Mouse (Mus musculus) CD4-positive, CD25-positive, alpha-beta regulatory T cell, adult 4 months (primary cell): ENCODE results near the gene Senp1. TPM values are rescaled to one million over a fixed set of nuclear protein-coding genes. Genes with fewer than 3 reads are reported as not detected.

ENCODE experiments used
- ATAC-seq: one replicate; pipeline ENCODE4 v1.8.0; 2017
- polyA plus RNA-seq, 2 experiments: library from polyadenylated mRNA; unstranded; fragments of 100-300 nt; shearing (Covaris generic); gene quantifications; one replicate each; pipeline ENCODE4 v1.2.1; 2017

Gene Senp1
- polyA plus RNA-seq, 2 experiments from 2014 or later, result 33.4 to 34.3 TPM

DNA sequence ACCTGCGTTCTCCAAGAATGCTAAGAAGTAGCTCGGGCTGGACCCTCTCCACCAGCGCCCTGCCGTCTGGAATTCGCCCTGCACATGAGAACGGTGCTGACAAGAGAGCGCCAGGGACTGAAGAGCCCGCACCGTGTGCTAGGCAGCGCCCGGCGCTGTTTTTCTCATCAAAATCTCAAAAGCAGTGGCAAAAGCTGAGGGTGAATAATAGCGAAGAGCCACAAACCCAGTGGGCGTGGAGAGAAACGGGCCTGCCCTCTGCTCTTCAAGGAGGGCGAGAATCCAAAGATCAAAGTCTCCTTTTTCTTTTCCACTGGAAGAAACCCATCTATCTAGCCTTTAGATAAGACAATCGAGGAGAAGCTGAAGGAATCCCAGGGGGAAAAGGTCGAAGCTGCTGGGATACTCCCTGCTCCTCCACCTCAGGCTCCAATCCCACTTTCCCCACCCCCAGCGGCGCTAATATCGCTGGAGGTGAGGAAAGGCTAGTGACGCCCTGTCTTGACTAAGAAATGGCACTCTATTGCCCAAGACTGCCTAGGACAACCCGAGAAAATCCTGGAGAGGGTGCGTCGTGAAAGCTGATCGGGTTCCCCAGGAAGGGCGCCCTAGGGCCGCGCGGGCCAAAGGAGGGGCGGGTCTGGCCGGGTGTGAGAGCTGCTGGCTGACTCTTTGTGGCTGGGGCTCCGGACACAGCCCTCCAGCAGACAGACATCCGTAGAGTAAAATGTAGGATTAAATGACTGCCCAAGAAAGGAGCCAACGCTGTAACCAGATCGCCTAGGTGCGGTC lies 92.0 kb downstream of the Senp1 start:
- no peak for ATAC-seq

- ATAC-seq, result no peak
These were observed 93.6 kb downstream of the Senp1 start for GRCm38 (mm10) chr15:97999991-98000390.

DNA sequence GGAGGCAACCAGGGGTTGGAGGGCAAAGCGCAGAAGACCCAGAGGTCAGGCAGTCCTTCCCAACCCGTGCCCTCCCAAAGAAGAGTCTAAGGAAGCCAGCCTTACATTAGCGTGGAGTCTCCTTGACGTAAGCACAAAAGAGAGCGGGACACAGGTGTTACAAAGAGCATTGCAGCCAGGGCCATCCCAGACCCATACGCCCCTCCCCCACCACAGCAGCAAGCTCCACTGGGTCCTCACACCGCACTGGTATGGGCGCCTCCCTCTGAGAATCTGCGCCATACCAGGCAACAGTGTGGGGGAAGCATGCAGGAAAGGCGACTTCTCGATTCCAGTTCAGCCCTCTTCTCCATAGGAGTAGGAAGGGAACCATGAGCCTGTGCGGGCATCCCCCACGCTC lies 94.0 kb downstream of the Senp1 start:
- ATAC-seq, result no peak

DNA sequence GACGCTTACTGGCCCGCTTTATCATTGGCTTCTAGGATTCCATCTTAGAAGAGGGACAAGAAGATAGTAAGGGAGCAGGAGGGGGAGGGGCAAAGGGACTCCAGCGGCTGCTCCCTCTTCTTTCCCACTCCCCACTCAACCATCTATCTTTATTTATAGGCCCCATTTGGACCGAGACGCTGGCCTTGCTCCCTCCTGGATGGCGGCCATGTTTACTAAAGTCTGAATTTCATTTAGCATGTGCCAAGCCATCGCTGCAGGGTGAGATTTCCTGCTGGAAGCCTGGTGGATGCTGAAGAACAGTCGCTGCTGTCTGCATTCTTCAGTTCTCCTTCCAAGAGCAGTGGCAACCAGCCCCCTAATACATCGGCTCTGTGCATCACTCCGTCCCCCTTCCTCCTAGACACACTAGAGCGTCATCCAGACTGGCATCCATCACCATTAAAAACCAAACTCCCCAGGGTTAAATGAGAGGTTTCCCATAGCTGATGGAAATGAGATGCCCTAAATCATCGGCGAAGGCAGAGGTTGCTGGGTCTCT lies 96.8 kb downstream of the Senp1 start:
- ATAC-seq, result no peak

DNA sequence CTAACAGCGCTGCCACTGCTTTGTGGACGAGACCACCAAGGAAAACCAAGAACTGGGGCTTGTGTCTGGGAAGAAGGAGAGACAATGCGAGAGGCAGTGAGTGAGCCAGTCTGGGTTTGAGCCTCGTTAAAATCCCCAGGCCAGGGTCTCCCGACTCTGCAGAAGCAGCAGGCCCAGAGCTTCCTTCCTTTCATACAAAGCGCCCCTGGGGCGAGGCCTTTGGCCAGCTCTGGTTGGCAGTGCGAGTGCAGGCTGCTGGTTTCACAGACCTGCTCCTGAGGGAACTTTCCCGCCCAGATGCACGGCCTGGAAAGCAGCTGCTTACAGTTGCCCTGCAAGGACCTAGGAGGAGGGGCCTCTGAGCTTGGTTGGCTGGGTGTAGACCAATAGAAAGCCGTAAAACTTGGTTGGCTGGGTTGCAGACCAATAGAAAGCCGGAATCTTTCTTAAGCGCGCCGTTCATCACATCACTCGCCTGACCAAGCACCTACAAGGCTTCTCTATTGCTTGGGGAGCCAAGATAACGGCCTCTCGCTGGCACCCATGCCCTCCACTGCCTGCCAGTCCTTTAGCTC lies 100.7 kb downstream of the Senp1 start:
- peak; percentile 99 for ATAC-seq

GRCm38 (mm10) chr15:97992027-97992711 lies 101.4 kb downstream of the Senp1 start:
- no peak for ATAC-seq

DNA sequence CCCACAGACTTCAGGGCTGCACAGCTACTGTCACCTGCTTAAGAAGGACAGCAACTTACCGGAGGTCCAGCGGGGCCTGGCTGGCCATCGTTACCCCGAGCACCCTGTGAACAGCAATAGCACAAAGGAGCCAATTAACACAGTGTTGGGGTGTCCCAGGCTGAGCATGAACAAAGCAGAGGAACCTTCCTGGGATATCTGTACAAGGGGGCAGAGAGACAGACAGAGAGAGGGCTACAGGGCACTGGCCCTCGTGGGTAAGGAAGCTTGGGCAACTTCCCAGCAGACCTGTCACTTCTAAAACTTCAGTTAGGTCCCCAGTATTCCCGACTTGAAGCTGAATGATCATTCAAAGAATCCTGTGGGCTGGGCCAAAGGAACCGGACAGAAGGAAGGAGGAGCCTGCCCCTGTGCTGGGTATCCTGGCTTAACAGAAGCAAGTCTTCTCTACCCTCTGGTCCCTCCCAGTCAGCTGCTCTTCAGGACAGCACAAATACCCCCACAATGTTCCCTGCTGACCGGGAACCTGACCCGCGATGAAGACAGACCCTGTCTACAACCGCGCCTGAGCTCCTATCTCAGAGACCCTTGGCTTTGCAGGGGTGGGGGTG lies 102.2 kb downstream of the Senp1 start:
- ATAC-seq, result no peak

- ATAC-seq, result no peak
These were observed 102.8 kb downstream of the Senp1 start for GRCm38 (mm10) chr15:97990721-97991120.

GRCm38 (mm10) chr15:97990124-97990523 lies 103.4 kb downstream of the Senp1 start:
- ATAC-seq, result no peak

DNA sequence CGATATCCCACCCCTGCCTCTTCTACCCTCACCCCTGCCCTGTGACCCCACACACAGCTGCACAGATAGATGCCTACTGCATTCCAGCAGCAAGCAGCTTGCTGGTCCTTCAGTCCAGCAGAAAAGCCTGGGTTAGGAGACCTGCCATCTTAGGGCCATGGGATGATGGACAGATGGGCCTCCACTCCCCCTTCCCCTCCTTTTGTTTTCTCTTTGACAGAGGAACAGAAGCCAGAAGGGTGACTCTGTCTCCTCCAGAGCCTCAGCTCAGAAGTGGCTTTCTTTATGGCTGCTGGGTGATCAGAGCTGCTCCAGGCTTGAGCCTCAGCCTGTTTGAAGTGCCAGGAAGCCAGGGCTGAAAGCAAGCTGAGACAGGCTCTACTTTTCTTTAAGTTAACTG lies 104.0 kb downstream of the Senp1 start:
- ATAC-seq, result no peak

Other genes starting within 250 kb of the Senp1 start
- gene Hdac7, start 249.2 kb downstream of the Senp1 start, polyA plus RNA-seq, result 10 to 100 TPM; 68.2 to 74.2 TPM
- gene Vdr, start 183.1 kb downstream of the Senp1 start, polyA plus RNA-seq, result under 1 TPM; 0.24 to 0.84 TPM
- gene Tmem106c, start 129.5 kb downstream of the Senp1 start, polyA plus RNA-seq, result 10 to 100 TPM; 25.3 to 25.8 TPM
- not detected for gene Col2a1, start 89.0 kb downstream of the Senp1 start, polyA plus RNA-seq
- gene Pfkm, start 1.2 kb downstream of the Senp1 start, polyA plus RNA-seq, result 10 to 100 TPM in 1 of 2 experiments, 1 to 10 TPM in 1; 4.8 to 13.4 TPM
- 10 to 100 TPM; 33.5 to 40.1 TPM for gene Asb8, start 71.9 kb upstream of the Senp1 start, polyA plus RNA-seq
- gene Ccdc184, start 73.4 kb upstream of the Senp1 start, polyA plus RNA-seq, result under 1 TPM; 0.24 to 0.27 TPM
- not detected for gene Olfr288, start 101.8 kb upstream of the Senp1 start, polyA plus RNA-seq
- not detected for gene Gm44579, start 127.2 kb upstream of the Senp1 start, polyA plus RNA-seq
- gene Olfr287, start 127.3 kb upstream of the Senp1 start, polyA plus RNA-seq, result not detected
- gene Olfr286, start 140.7 kb upstream of the Senp1 start, polyA plus RNA-seq, result under 1 TPM in 1 of 2 experiments, not detected in 1; 0.15 TPM
- not detected for gene H1fnt, start 163.5 kb upstream of the Senp1 start, polyA plus RNA-seq
- not detected for gene Zfp641, start 202.4 kb upstream of the Senp1 start, polyA plus RNA-seq
- not detected for gene Olfr285, start 223.6 kb upstream of the Senp1 start, polyA plus RNA-seq
- not detected for gene Olfr284, start 247.2 kb upstream of the Senp1 start, polyA plus RNA-seq